19 mouse cellular contexts compared by ENCODE assay signal in genomic region chr15:25679616-25680015, GRCm38 (mm10). TPM values are rescaled to one million over a fixed set of nuclear protein-coding genes. Genes with fewer than 3 reads are reported as not detected.
DNase-seq lines count a peak whose midpoint lies in the region; ATAC-seq lines count a peak whose summit lies in the region.
"Had no signal": no experiment of that assay in that cellular context is flagged by ENCODE, and none has a peak within 500 bp of the region (broad histone marks: within the 10 kb centered on the region; RNA-seq: fewer than 3 reads in every experiment).

No protein-coding gene starts in this region.

- H3K4me3 ChIP-seq in heart, embryonic 11.5 days (ENCODE audit: low read depth, low read length), result no peak overlapping the region
- no peak overlapping the region for H3K4me3 ChIP-seq in hindbrain, embryonic 10.5 days
- no peak overlapping the region for H3K4me3 ChIP-seq in hindbrain, embryonic 16.5 days (ENCODE audit: low read length)
- H3K4me3 ChIP-seq in midbrain, embryonic 10.5 days, result no peak overlapping the region
- H3K4me3 ChIP-seq in midbrain, embryonic 15.5 days, result no peak overlapping the region
- H3K4me3 ChIP-seq: embryonic facial prominence, embryonic 13.5 days; erythroblast, embryonic 14.5 days; forebrain, embryonic 10.5 days; gastrocnemius, adult 2 months; heart, embryonic 15.5 days; hindbrain, embryonic 12.5 days; intestine, embryonic 15.5 days had no signal

- H3K36me3 ChIP-seq in heart, embryonic 11.5 days (ENCODE audit: control insufficient read depth, insufficient read depth, low read length), result no peaks in the 10 kb centered on the region
- H3K36me3 ChIP-seq in hindbrain, embryonic 10.5 days, result peaks cover 7% of the 10 kb centered on the region
- H3K36me3 ChIP-seq in hindbrain, embryonic 16.5 days (ENCODE audit: control insufficient read depth, insufficient read depth, low read length), result no peaks in the 10 kb centered on the region
- H3K36me3 ChIP-seq in midbrain, embryonic 10.5 days, result peaks cover 6% of the 10 kb centered on the region; the same call in 1 of the 2 replicates
- H3K36me3 ChIP-seq in midbrain, embryonic 15.5 days (replicated peaks), result no peaks in the 10 kb centered on the region
- H3K36me3 ChIP-seq: forebrain, embryonic 10.5 days; heart, embryonic 15.5 days; hindbrain, embryonic 12.5 days; intestine, embryonic 15.5 days had no signal

- peaks cover 21% of the 10 kb centered on the region for H3K4me1 ChIP-seq in heart, embryonic 11.5 days (ENCODE audit: control insufficient read depth, insufficient read depth, low read length)
- peaks cover 74% of the 10 kb centered on the region for H3K4me1 ChIP-seq in hindbrain, embryonic 10.5 days (replicated peaks)
- H3K4me1 ChIP-seq in hindbrain, embryonic 16.5 days (ENCODE audit: control insufficient read depth, insufficient read depth, low read depth, low read length), result peaks cover 19% of the 10 kb centered on the region
- H3K4me1 ChIP-seq in midbrain, embryonic 10.5 days, result peaks cover 64% of the 10 kb centered on the region
- peaks cover 15% of the 10 kb centered on the region for H3K4me1 ChIP-seq in midbrain, embryonic 15.5 days

- H3K27me3 ChIP-seq in heart, embryonic 11.5 days (ENCODE audit: control insufficient read depth, insufficient read depth, low read length), result peaks cover 21% of the 10 kb centered on the region
- 0 out of 2 replicates have a peak, but pooled peaks cover 14% of the 10 kb centered on the region for H3K27me3 ChIP-seq in hindbrain, embryonic 10.5 days (ENCODE audit: insufficient read depth, poor library complexity, severe bottlenecking)
- H3K27me3 ChIP-seq in hindbrain, embryonic 16.5 days (replicated peaks; ENCODE audit: control insufficient read depth, insufficient read depth, low read length), result no peaks in the 10 kb centered on the region
- peaks cover 10% of the 10 kb centered on the region; the same call in 1 of the 2 replicates for H3K27me3 ChIP-seq in midbrain, embryonic 10.5 days (ENCODE audit: low read depth, poor library complexity, severe bottlenecking)
- no peaks in the 10 kb centered on the region for H3K27me3 ChIP-seq in midbrain, embryonic 15.5 days (replicated peaks)
- H3K27me3 ChIP-seq: embryonic facial prominence, embryonic 13.5 days; hindbrain, embryonic 12.5 days; intestine, embryonic 15.5 days had no signal

- 66% methylated on average over 4 of the region's 4 CpGs for WGBS in heart, embryonic 11.5 days (ENCODE audit: insufficient replicate concordance)
- 86% methylated on average over 4 of the region's 4 CpGs for WGBS in hindbrain, embryonic 10.5 days
- 89% methylated on average over 4 of the region's 4 CpGs for WGBS in hindbrain, embryonic 16.5 days
- WGBS in midbrain, embryonic 10.5 days, result 88% methylated on average over 4 of the region's 4 CpGs
- WGBS in midbrain, embryonic 15.5 days, result 88% methylated on average over 4 of the region's 4 CpGs

- peak overlapping the region; percentile 56 for H3K4me2 ChIP-seq in heart, embryonic 11.5 days
- no peak overlapping the region for H3K4me2 ChIP-seq in hindbrain, embryonic 16.5 days (ENCODE audit: low read length)
- no peak overlapping the region for H3K4me2 ChIP-seq in midbrain, embryonic 15.5 days
- H3K4me2 ChIP-seq: embryonic facial prominence, embryonic 13.5 days; intestine, embryonic 15.5 days had no signal

- no peak overlapping the region for H3K27ac ChIP-seq in heart, embryonic 11.5 days (ENCODE audit: low read depth, low read length)
- H3K27ac ChIP-seq in hindbrain, embryonic 10.5 days, result peak overlapping the region; percentile 70; the same call in 1 of the 2 replicates
- H3K27ac ChIP-seq in hindbrain, embryonic 16.5 days (ENCODE audit: low read depth, low read length), result no peak overlapping the region
- H3K27ac ChIP-seq in midbrain, embryonic 10.5 days (replicated peaks), result peak overlapping the region; percentile 64; the same call in 1 of the 2 replicates
- H3K27ac ChIP-seq in midbrain, embryonic 15.5 days, result no peak overlapping the region
- H3K27ac ChIP-seq: forebrain, embryonic 10.5 days; gastrocnemius, adult 2 months; intestine, embryonic 15.5 days had no signal

- H3K9ac ChIP-seq in heart, embryonic 11.5 days (ENCODE audit: low read depth, low read length), result no peak overlapping the region
- no peak overlapping the region for H3K9ac ChIP-seq in hindbrain, embryonic 16.5 days (ENCODE audit: low read depth, low read length)
- no peak overlapping the region for H3K9ac ChIP-seq in midbrain, embryonic 15.5 days
- H3K9ac ChIP-seq: embryonic facial prominence, embryonic 13.5 days; heart, embryonic 15.5 days; hindbrain, embryonic 12.5 days; intestine, embryonic 15.5 days had no signal

- no peak for ATAC-seq in heart, embryonic 11.5 days (replicated peaks; ENCODE audit: insufficient number of reproducible peaks, low FRiP score, low TSS enrichment)
- no peak for ATAC-seq in hindbrain, embryonic 16.5 days
- no peak for ATAC-seq in midbrain, embryonic 15.5 days (replicated peaks)

- peaks cover 2% of the 10 kb centered on the region; the same call in 1 of the 2 replicates for H3K9me3 ChIP-seq in heart, embryonic 11.5 days (replicated peaks; ENCODE audit: control insufficient read depth, low read length)
- no peaks in the 10 kb centered on the region; the same call in 1 of the 2 replicates for H3K9me3 ChIP-seq in hindbrain, embryonic 10.5 days
- no peaks in the 10 kb centered on the region for H3K9me3 ChIP-seq in hindbrain, embryonic 16.5 days (ENCODE audit: control insufficient read depth, low read length)
- no peaks in the 10 kb centered on the region for H3K9me3 ChIP-seq in midbrain, embryonic 10.5 days (replicated peaks)
- no peaks in the 10 kb centered on the region for H3K9me3 ChIP-seq in midbrain, embryonic 15.5 days
- H3K9me3 ChIP-seq: embryonic facial prominence, embryonic 13.5 days; heart, embryonic 15.5 days; hindbrain, embryonic 12.5 days; intestine, embryonic 15.5 days had no signal

- no peak for DNase-seq in heart, adult 8-10 months (ENCODE audit: low spot score)
- DNase-seq in hindbrain, embryonic 10.5 days (ENCODE audit: low spot score), result no peak
- DNase-seq in midbrain, embryonic 10.5 days (ENCODE audit: low spot score), result no peak
- DNase-seq in MN1 (ENCODE audit: low spot score), result no peak
- no peak for DNase-seq in urinary bladder, postnatal 4 days (ENCODE audit: low spot score in 2 of 2)
- DNase-seq: adrenal gland, adult 8-10 months; gastrocnemius, postnatal 25 days; kidney, adult 18-20 months had no signal

RNA-seq across cellular contexts. Expression of gene Myo10, which starts 57.3 kb away (rescaled TPM):
- polyA plus RNA-seq in heart, embryonic 11.5 days (2014; fragmentation: Nextera tagmentation; extraction: Ambion mirVana), result 11.5 and 15.4 TPM in 2 replicates
- 10 to 100 TPM; 71.7 to 84.5 (median 73.3) TPM for total RNA-seq in heart, adult 8-10 months (2022)
- polyA plus RNA-seq in hindbrain, embryonic 10.5 days (2016; fragmentation: Nextera tagmentation; extraction: Ambion mirVana), result 41.8 and 45.4 TPM in 2 replicates
- polyA plus RNA-seq in hindbrain, embryonic 16.5 days (2015; fragmentation: Nextera tagmentation; extraction: Ambion mirVana), result 26.2 and 28.8 TPM in 2 replicates
- 74.7 and 86.0 TPM in 2 replicates for polyA plus RNA-seq in midbrain, embryonic 10.5 days (2016; fragmentation: Nextera tagmentation; extraction: Ambion mirVana)
- polyA plus RNA-seq in midbrain, embryonic 15.5 days (2015; fragmentation: Nextera tagmentation; extraction: Ambion mirVana), result 28.1 and 30.8 TPM in 2 replicates
- total RNA-seq: MEL had no signal

Comparison
In these comparisons a context has a peak if more than half of its experiments do, and no peak if none do; other contexts are left out.
1. H3K27ac ChIP-seq: peak in hindbrain, embryonic 10.5 days (single experiment) and midbrain, embryonic 10.5 days (single experiment); none in heart, embryonic 11.5 days (single experiment), hindbrain, embryonic 16.5 days (single experiment) and midbrain, embryonic 15.5 days (single experiment).